ENCODE assay signal across 23 mouse cellular contexts in the genomic region with DNA sequence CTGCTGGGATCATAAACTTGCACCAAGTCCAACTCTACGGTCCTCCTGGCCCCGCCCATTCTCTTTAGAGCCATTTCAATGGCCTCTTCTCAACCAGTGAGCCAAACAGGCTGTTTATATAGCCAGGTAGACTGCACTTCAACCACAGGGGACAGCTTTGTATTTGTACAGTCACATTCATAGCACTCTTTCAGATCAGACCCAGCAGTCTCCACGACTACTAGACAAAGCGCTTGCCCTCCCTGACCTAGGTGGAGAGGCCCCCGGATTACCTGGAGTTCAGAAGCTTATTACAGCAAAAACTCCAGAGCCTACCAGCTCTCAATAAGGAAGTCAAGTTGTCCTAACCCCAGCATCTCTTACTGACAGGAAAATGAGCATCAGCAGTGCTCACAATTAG. TPM values are rescaled to one million over a fixed set of nuclear protein-coding genes. Genes with fewer than 3 reads are reported as not detected.
DNase-seq lines count a peak whose midpoint lies in the region; ATAC-seq and TF ChIP-seq lines count a peak whose summit lies in the region.
"Had no signal": no experiment of that assay in that cellular context is flagged by ENCODE, and none has a peak within 500 bp of the region (broad histone marks: within the 10 kb centered on the region; RNA-seq: fewer than 3 reads in every experiment).

No protein-coding gene starts in this region.

- DNase-seq in lung, embryonic 14.5 days: peak; percentile 16
- DNase-seq in lung, postnatal 25 days (ENCODE audit: low spot score): no peak
- no peak for DNase-seq in ES-E14 (ENCODE audit: low read depth, low spot score)
- DNase-seq in intestine, embryonic 14.5 days (ENCODE audit: low spot score): no peak
- DNase-seq in hindbrain, embryonic 10.5 days (ENCODE audit: low spot score): no peak
- DNase-seq in gastrocnemius, postnatal 25 days: no peak
- DNase-seq: adrenal gland, postnatal 10 days; cerebellum, adult 9-11 months; heart, adult 11 months; heart, postnatal 36 days; kidney, adult 18-20 months; kidney, postnatal 14 days; layer of hippocampus, postnatal 36 days; right cerebral cortex, postnatal 25 days; thymus, postnatal 36 days had no signal

- in situ Hi-C loops in ES-E14 (cut with MboI; ENCODE audit: low sequenced_read_pairs in 2 of 2, unreplicated experiment in 2 of 2): no loop called here

- no peaks in the 10 kb centered on the region for H3K4me1 ChIP-seq in lung, embryonic 14.5 days (ENCODE audit: insufficient read depth)
- peaks cover 0 to 11% of the 10 kb centered on the region in 2 experiments; a peak in 2 of 4 replicates for H3K4me1 ChIP-seq in ES-E14 (ENCODE audit: control insufficient read depth in 2 of 2, insufficient read depth in 2 of 2, low read length in 2 of 2, poor library complexity in 1 of 2)
- H3K4me1 ChIP-seq in intestine, embryonic 14.5 days (replicated peaks; ENCODE audit: control insufficient read depth, insufficient read depth, low read length): 0 out of 2 replicates have a peak, but pooled peaks cover 5% of the 10 kb centered on the region
- peaks cover 6% of the 10 kb centered on the region for H3K4me1 ChIP-seq in stomach, embryonic 16.5 days (ENCODE audit: control insufficient read depth, insufficient read depth, low read length)
- H3K4me1 ChIP-seq in hindbrain, embryonic 10.5 days (replicated peaks): no peaks in the 10 kb centered on the region; the same call in 1 of the 2 replicates
- H3K4me1 ChIP-seq: hindbrain, embryonic 15.5 days; limb, embryonic 15.5 days; neural tube, embryonic 15.5 days had no signal

- 0 out of 2 replicates have a peak, but pooled peaks have one; percentile 38 for ATAC-seq in lung, embryonic 14.5 days (ENCODE audit: insufficient read depth)
- no peak for ATAC-seq in intestine, embryonic 14.5 days (replicated peaks; ENCODE audit: low FRiP score, low TSS enrichment, low read depth)
- peak; percentile 55; the same call in 1 of the 2 replicates for ATAC-seq in stomach, embryonic 16.5 days (ENCODE audit: insufficient read depth, low FRiP score)
- ATAC-seq: activated CD4-positive, CD25-positive, alpha-beta regulatory T cell, adult 4 months; midbrain, embryonic 16.5 days had no signal

- H3K4me2 ChIP-seq in lung, embryonic 14.5 days: 0 out of 2 replicates have a peak overlapping the region, but pooled peaks have one; percentile 12
- no peak overlapping the region for H3K4me2 ChIP-seq in intestine, embryonic 14.5 days (ENCODE audit: low read length)
- H3K4me2 ChIP-seq in stomach, embryonic 16.5 days (ENCODE audit: low read depth, low read length): no peak overlapping the region
- H3K4me2 ChIP-seq: heart, embryonic 12.5 days; hindbrain, embryonic 15.5 days; limb, embryonic 15.5 days; neural tube, embryonic 15.5 days had no signal

- no peak for TF ChIP-seq CTCF in lung, embryonic 14.5 days (IDR thresholded peaks at IDR 0.05; ENCODE audit: low read depth)

- H3K27me3 ChIP-seq in lung, embryonic 14.5 days (ENCODE audit: insufficient read depth, low read length): no peaks in the 10 kb centered on the region
- no peaks in the 10 kb centered on the region for H3K27me3 ChIP-seq in intestine, embryonic 14.5 days (replicated peaks; ENCODE audit: control insufficient read depth, insufficient read depth, low read length)
- H3K27me3 ChIP-seq in stomach, embryonic 16.5 days (ENCODE audit: control insufficient read depth, insufficient read depth, low read length): no peaks in the 10 kb centered on the region
- no peaks in the 10 kb centered on the region for H3K27me3 ChIP-seq in hindbrain, embryonic 10.5 days (ENCODE audit: insufficient read depth, poor library complexity, severe bottlenecking)
- H3K27me3 ChIP-seq: heart, embryonic 12.5 days; hindbrain, embryonic 15.5 days; limb, embryonic 15.5 days; neural tube, embryonic 15.5 days had no signal

- no peak overlapping the region for H3K4me3 ChIP-seq in lung, embryonic 14.5 days (ENCODE audit: low read depth, low read length)
- H3K4me3 ChIP-seq in ES-E14 (ENCODE audit: insufficient read depth in 1 of 2, low read depth in 1 of 2, low read length in 2 of 2, poor library complexity in 1 of 2, severe bottlenecking in 1 of 2): peak overlapping the region; percentile 4 to 29; a peak in 1 of 4 replicates
- no peak overlapping the region for H3K4me3 ChIP-seq in intestine, embryonic 14.5 days (ENCODE audit: low read depth, low read length)
- no peak overlapping the region for H3K4me3 ChIP-seq in stomach, embryonic 16.5 days (replicated peaks; ENCODE audit: low read length)
- no peak overlapping the region for H3K4me3 ChIP-seq in hindbrain, embryonic 10.5 days
- H3K4me3 ChIP-seq: heart, embryonic 12.5 days; hindbrain, embryonic 15.5 days; layer of hippocampus, adult 2 months; limb, embryonic 15.5 days; neural tube, embryonic 15.5 days had no signal

- no peak overlapping the region for H3K9ac ChIP-seq in lung, embryonic 14.5 days
- H3K9ac ChIP-seq in ES-E14 (ENCODE audit: insufficient read depth, low read depth, low read length, poor library complexity, severe bottlenecking): no peak overlapping the region
- H3K9ac ChIP-seq in intestine, embryonic 14.5 days (ENCODE audit: low read length): no peak overlapping the region
- H3K9ac ChIP-seq in stomach, embryonic 16.5 days (ENCODE audit: low read length): no peak overlapping the region
- H3K9ac ChIP-seq: heart, embryonic 12.5 days; hindbrain, embryonic 15.5 days; limb, embryonic 15.5 days; neural tube, embryonic 15.5 days had no signal

- WGBS in lung, embryonic 14.5 days: 69% methylated on average over 5 of the region's 5 CpGs
- 84% methylated on average over 5 of the region's 5 CpGs for WGBS in intestine, embryonic 14.5 days
- WGBS in stomach, embryonic 16.5 days: 74% methylated on average over 5 of the region's 5 CpGs
- WGBS in hindbrain, embryonic 10.5 days: 90% methylated on average over 5 of the region's 5 CpGs

- no peaks in the 10 kb centered on the region for H3K9me3 ChIP-seq in lung, embryonic 14.5 days (ENCODE audit: low read depth, low read length)
- H3K9me3 ChIP-seq in ES-E14 (ENCODE audit: control insufficient read depth, insufficient read depth, low read depth, low read length): no peaks in the 10 kb centered on the region
- no peaks in the 10 kb centered on the region for H3K9me3 ChIP-seq in intestine, embryonic 14.5 days (ENCODE audit: control insufficient read depth, low read length)
- no peaks in the 10 kb centered on the region for H3K9me3 ChIP-seq in stomach, embryonic 16.5 days (replicated peaks; ENCODE audit: control insufficient read depth, low read length)
- no peaks in the 10 kb centered on the region for H3K9me3 ChIP-seq in hindbrain, embryonic 10.5 days
- H3K9me3 ChIP-seq: heart, embryonic 12.5 days; hindbrain, embryonic 15.5 days; limb, embryonic 15.5 days; neural tube, embryonic 15.5 days had no signal

- peak overlapping the region; percentile 65 for H3K27ac ChIP-seq in lung, embryonic 14.5 days (ENCODE audit: low read depth)
- H3K27ac ChIP-seq in ES-E14 (ENCODE audit: insufficient read depth, low read depth, low read length, poor library complexity, severe bottlenecking): peak overlapping the region; percentile 86
- peak overlapping the region; percentile 55; the same call in 1 of the 2 replicates for H3K27ac ChIP-seq in intestine, embryonic 14.5 days (ENCODE audit: low read depth)
- peak overlapping the region; percentile 81 for H3K27ac ChIP-seq in stomach, embryonic 16.5 days (ENCODE audit: low read length)
- no peak overlapping the region for H3K27ac ChIP-seq in hindbrain, embryonic 10.5 days
- H3K27ac ChIP-seq: hindbrain, embryonic 15.5 days; layer of hippocampus, adult 2 months; limb, embryonic 15.5 days; neural tube, embryonic 15.5 days had no signal

- H3K36me3 ChIP-seq in lung, embryonic 14.5 days (ENCODE audit: insufficient read depth): peaks cover 31% of the 10 kb centered on the region
- H3K36me3 ChIP-seq in ES-E14 (ENCODE audit: control insufficient read depth, insufficient read depth, low read length, poor library complexity, severe bottlenecking): peaks cover 17% of the 10 kb centered on the region
- H3K36me3 ChIP-seq in intestine, embryonic 14.5 days (ENCODE audit: control insufficient read depth, insufficient read depth, low read length): peaks cover 29% of the 10 kb centered on the region
- H3K36me3 ChIP-seq in stomach, embryonic 16.5 days (ENCODE audit: control insufficient read depth, insufficient read depth, low read length): peaks cover 5% of the 10 kb centered on the region
- peaks cover 48% of the 10 kb centered on the region for H3K36me3 ChIP-seq in hindbrain, embryonic 10.5 days

RNA-seq across cellular contexts. Expression of gene Abcb10, which starts 10.7 kb away (rescaled TPM):
- polyA plus RNA-seq in lung, embryonic 14.5 days (2014; fragmentation: Nextera tagmentation; extraction: Ambion mirVana): 17.8 and 18.9 TPM in 2 replicates
- total RNA-seq in ES-E14 (2012; rRNA removed): 24.6 and 32.1 TPM in 2 replicates
- polyA plus RNA-seq in intestine, embryonic 14.5 days (2014; fragmentation: Nextera tagmentation; extraction: Ambion mirVana): 20.5 and 22.2 TPM in 2 replicates
- polyA plus RNA-seq in stomach, embryonic 16.5 days (2015; fragmentation: Nextera tagmentation; extraction: Ambion mirVana): 25.0 and 26.0 TPM in 2 replicates
- polyA plus RNA-seq in hindbrain, embryonic 10.5 days (2016; fragmentation: Nextera tagmentation; extraction: Ambion mirVana): 19.5 and 21.4 TPM in 2 replicates
- total RNA-seq in gastrocnemius, postnatal 25 days (2021): 10 to 100 TPM; 13.5 to 14.4 TPM

RNA-seq across cellular contexts. Expression of gene Taf5l, which starts 27.6 kb away (rescaled TPM):
- 47.5 and 51.6 TPM in 2 replicates for polyA plus RNA-seq in lung, embryonic 14.5 days (2014; fragmentation: Nextera tagmentation; extraction: Ambion mirVana)
- 95.4 and 104 TPM in 2 replicates for total RNA-seq in ES-E14 (2012; rRNA removed)
- 52.7 and 53.6 TPM in 2 replicates for polyA plus RNA-seq in intestine, embryonic 14.5 days (2014; fragmentation: Nextera tagmentation; extraction: Ambion mirVana)
- polyA plus RNA-seq in stomach, embryonic 16.5 days (2015; fragmentation: Nextera tagmentation; extraction: Ambion mirVana): 28.0 and 29.2 TPM in 2 replicates
- 37.8 and 40.2 TPM in 2 replicates for polyA plus RNA-seq in hindbrain, embryonic 10.5 days (2016; fragmentation: Nextera tagmentation; extraction: Ambion mirVana)
- total RNA-seq in gastrocnemius, postnatal 25 days (2021): 10 to 100 TPM; 10.5 to 11.0 TPM

RNA-seq across cellular contexts. Expression of gene Urb2, which starts 27.7 kb away (rescaled TPM):
- 9.0 and 9.2 TPM in 2 replicates for polyA plus RNA-seq in lung, embryonic 14.5 days (2014; fragmentation: Nextera tagmentation; extraction: Ambion mirVana)
- total RNA-seq in ES-E14 (2012; rRNA removed): 80.0 and 81.8 TPM in 2 replicates
- 9.4 and 9.6 TPM in 2 replicates for polyA plus RNA-seq in intestine, embryonic 14.5 days (2014; fragmentation: Nextera tagmentation; extraction: Ambion mirVana)
- 4.4 and 4.5 TPM in 2 replicates for polyA plus RNA-seq in stomach, embryonic 16.5 days (2015; fragmentation: Nextera tagmentation; extraction: Ambion mirVana)
- polyA plus RNA-seq in hindbrain, embryonic 10.5 days (2016; fragmentation: Nextera tagmentation; extraction: Ambion mirVana): 6.8 and 7.1 TPM in 2 replicates
- 1 to 10 TPM; 5.2 to 7.0 TPM for total RNA-seq in gastrocnemius, postnatal 25 days (2021)

RNA-seq across cellular contexts. Expression of gene Nup133, which starts 44.5 kb away (rescaled TPM):
- polyA plus RNA-seq in lung, embryonic 14.5 days (2014; fragmentation: Nextera tagmentation; extraction: Ambion mirVana): 47.8 and 54.4 TPM in 2 replicates
- 71.0 and 74.2 TPM in 2 replicates for total RNA-seq in ES-E14 (2012; rRNA removed)
- 44.3 and 46.6 TPM in 2 replicates for polyA plus RNA-seq in intestine, embryonic 14.5 days (2014; fragmentation: Nextera tagmentation; extraction: Ambion mirVana)
- 28.3 and 29.7 TPM in 2 replicates for polyA plus RNA-seq in stomach, embryonic 16.5 days (2015; fragmentation: Nextera tagmentation; extraction: Ambion mirVana)
- 44.7 and 52.4 TPM in 2 replicates for polyA plus RNA-seq in hindbrain, embryonic 10.5 days (2016; fragmentation: Nextera tagmentation; extraction: Ambion mirVana)
- total RNA-seq in gastrocnemius, postnatal 25 days (2021): 1 to 10 TPM; 7.3 to 8.7 TPM

Comparison
In these comparisons a context has a peak if more than half of its experiments do, and no peak if none do; other contexts are left out.
1. H3K4me3 ChIP-seq: peak in ES-E14 (2 of 2); none in lung, embryonic 14.5 days (single experiment), intestine, embryonic 14.5 days (single experiment), stomach, embryonic 16.5 days (single experiment) and hindbrain, embryonic 10.5 days (single experiment).